In the genomic region with DNA sequence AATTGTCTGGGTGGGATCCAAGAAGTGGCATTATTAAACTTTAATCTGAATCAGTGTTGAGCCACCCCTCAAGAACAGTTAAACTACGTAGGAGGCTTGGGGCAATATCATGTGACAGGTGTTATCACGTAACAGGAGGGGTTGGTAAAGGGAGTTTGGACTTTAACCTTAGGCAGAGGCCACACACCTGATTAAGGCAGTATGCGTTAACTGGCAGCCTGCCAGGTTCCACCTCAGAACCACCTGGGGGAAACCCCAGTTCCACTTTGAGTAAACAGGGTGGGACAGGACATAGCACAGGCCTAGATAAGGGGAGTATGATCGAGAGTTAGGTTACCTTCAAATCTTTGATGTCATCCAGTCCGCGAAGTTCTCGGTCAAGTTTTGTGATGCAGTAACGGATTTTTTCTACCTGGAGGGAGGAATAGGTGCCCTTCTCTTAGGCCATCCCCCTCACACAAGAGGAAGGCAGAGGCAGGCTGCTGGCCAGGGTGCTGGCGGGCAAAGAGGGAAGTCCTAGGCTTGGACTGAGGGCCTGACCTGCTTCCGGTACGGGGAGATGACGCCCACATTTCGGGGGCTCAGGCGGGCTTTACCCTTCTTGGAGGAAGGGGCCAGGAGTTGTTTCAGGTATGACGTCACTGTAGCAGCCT, we compare ENCODE assay signal across 11 mouse cellular contexts. TPM values are rescaled to one million over a fixed set of nuclear protein-coding genes. Genes with fewer than 3 reads are reported as not detected.
DNase-seq lines count a peak whose midpoint lies in the region; ATAC-seq and TF ChIP-seq lines count a peak whose summit lies in the region.
"Had no signal": no experiment of that assay in that cellular context is flagged by ENCODE, and none has a peak within 500 bp of the region (broad histone marks: within the 10 kb centered on the region; RNA-seq: fewer than 3 reads in every experiment).

No protein-coding gene starts in this region.

- DNase-seq in CD4-positive, CD25-positive, alpha-beta regulatory T cell, adult 2 months (ENCODE audit: low read depth, low spot score) = peak; percentile 78
- DNase-seq in ES-CJ7 (ENCODE audit: low read depth, low spot score) = peak; percentile 55
- peak; percentile 84 for DNase-seq in liver, postnatal 0 days
- DNase-seq in right cerebral cortex, postnatal 4 days = no peak
- no peak for DNase-seq in cerebellum, adult 11-12 months
- DNase-seq in embryo, embryonic 9.5 days (ENCODE audit: extremely low spot score) = no peak

- peaks cover 52% of the 10 kb centered on the region for H3K4me1 ChIP-seq in kidney, embryonic 15.5 days
- peaks cover 28% of the 10 kb centered on the region for H3K4me1 ChIP-seq in liver, postnatal 0 days (ENCODE audit: insufficient read depth)
- peaks cover 5% of the 10 kb centered on the region for H3K4me1 ChIP-seq in hindbrain, embryonic 16.5 days (ENCODE audit: control insufficient read depth, insufficient read depth, low read depth, low read length)

- TF ChIP-seq EP300 in liver, postnatal 0 days (IDR thresholded peaks at IDR 0.05; ENCODE audit: low read depth) = peak; percentile 74; the same call in 1 of the 2 replicates

- H3K4me3 ChIP-seq in kidney, embryonic 15.5 days (replicated peaks) = no peak overlapping the region
- H3K4me3 ChIP-seq in liver, postnatal 0 days (ENCODE audit: low read depth, low read length) = no peak overlapping the region
- no peak overlapping the region for H3K4me3 ChIP-seq in hindbrain, embryonic 16.5 days (ENCODE audit: low read length)

- no peak for TF ChIP-seq CTCF in liver, postnatal 0 days (IDR thresholded peaks at IDR 0.05; ENCODE audit: low read depth)

- H3K27ac ChIP-seq in kidney, embryonic 15.5 days = peak overlapping the region; percentile 91; the same call in 1 of the 2 replicates
- peak overlapping the region; percentile 75 for H3K27ac ChIP-seq in liver, postnatal 0 days (ENCODE audit: low read depth)
- no peak overlapping the region for H3K27ac ChIP-seq in hindbrain, embryonic 16.5 days (ENCODE audit: low read depth, low read length)
- H3K27ac ChIP-seq: macrophage had no signal

- no peaks in the 10 kb centered on the region for H3K27me3 ChIP-seq in kidney, embryonic 15.5 days
- H3K27me3 ChIP-seq in liver, postnatal 0 days (ENCODE audit: insufficient read depth, low read length) = no peaks in the 10 kb centered on the region
- H3K27me3 ChIP-seq in hindbrain, embryonic 16.5 days (replicated peaks; ENCODE audit: control insufficient read depth, insufficient read depth, low read length) = no peaks in the 10 kb centered on the region
- H3K27me3 ChIP-seq: Patski had no signal

- H3K9ac ChIP-seq in kidney, embryonic 15.5 days = no peak overlapping the region
- no peak overlapping the region for H3K9ac ChIP-seq in liver, postnatal 0 days (replicated peaks)
- H3K9ac ChIP-seq in hindbrain, embryonic 16.5 days (ENCODE audit: low read depth, low read length) = no peak overlapping the region

- no peaks in the 10 kb centered on the region for H3K9me3 ChIP-seq in kidney, embryonic 15.5 days (replicated peaks)
- H3K9me3 ChIP-seq in liver, postnatal 0 days (ENCODE audit: low read length) = no peaks in the 10 kb centered on the region
- no peaks in the 10 kb centered on the region for H3K9me3 ChIP-seq in hindbrain, embryonic 16.5 days (ENCODE audit: control insufficient read depth, low read length)

- peaks cover 81% of the 10 kb centered on the region for H3K36me3 ChIP-seq in kidney, embryonic 15.5 days
- H3K36me3 ChIP-seq in liver, postnatal 0 days (replicated peaks; ENCODE audit: insufficient read depth, low read length) = peaks cover 62% of the 10 kb centered on the region
- H3K36me3 ChIP-seq in hindbrain, embryonic 16.5 days (ENCODE audit: control insufficient read depth, insufficient read depth, low read length) = peaks cover 5% of the 10 kb centered on the region; the same call in 1 of the 2 replicates

- no peak for ATAC-seq in kidney, embryonic 15.5 days (replicated peaks; ENCODE audit: low FRiP score)
- ATAC-seq in liver, postnatal 0 days = peak; percentile 83
- ATAC-seq in hindbrain, embryonic 16.5 days = no peak
- ATAC-seq: Patski had no signal

- H3K4me2 ChIP-seq in kidney, embryonic 15.5 days = no peak overlapping the region
- no peak overlapping the region for H3K4me2 ChIP-seq in liver, postnatal 0 days (ENCODE audit: low read depth, low read length)
- H3K4me2 ChIP-seq in hindbrain, embryonic 16.5 days (ENCODE audit: low read length) = no peak overlapping the region

- 75% methylated on average over 15 of the region's 15 CpGs for WGBS in kidney, embryonic 15.5 days
- 62% methylated on average over 15 of the region's 15 CpGs for WGBS in liver, postnatal 0 days (ENCODE audit: insufficient replicate concordance)
- WGBS in hindbrain, embryonic 16.5 days = 85% methylated on average over 15 of the region's 15 CpGs

RNA-seq across cellular contexts. Expression of a gene that starts 8.4 kb away (rescaled TPM):
- 131 and 135 TPM in 2 replicates for polyA plus RNA-seq in kidney, embryonic 15.5 days (2015; fragmentation: Nextera tagmentation; extraction: Ambion mirVana)
- 37.0 and 38.1 TPM in 2 replicates for polyA plus RNA-seq in liver, postnatal 0 days (2015; fragmentation: Nextera tagmentation; extraction: Ambion mirVana)
- polyA plus RNA-seq in hindbrain, embryonic 16.5 days (2015; fragmentation: Nextera tagmentation; extraction: Ambion mirVana) = 65.1 and 67.0 TPM in 2 replicates

RNA-seq across cellular contexts. Expression of a gene that starts 14.9 kb away (rescaled TPM):
- 0.06 and 0.10 TPM in 2 replicates for polyA plus RNA-seq in kidney, embryonic 15.5 days (2015; fragmentation: Nextera tagmentation; extraction: Ambion mirVana)
- 0.02 TPM in 1 of 2 replicates, not detected in the other for polyA plus RNA-seq in liver, postnatal 0 days (2015; fragmentation: Nextera tagmentation; extraction: Ambion mirVana)
- polyA plus RNA-seq in hindbrain, embryonic 16.5 days (2015; fragmentation: Nextera tagmentation; extraction: Ambion mirVana) = 0.05 and 0.10 TPM in 2 replicates
- polyA plus RNA-seq: macrophage; neural tube, embryonic 14.5 days had no signal

RNA-seq across cellular contexts. Expression of a gene that starts 15.7 kb away (rescaled TPM):
- polyA plus RNA-seq in kidney, embryonic 15.5 days (2015; fragmentation: Nextera tagmentation; extraction: Ambion mirVana) = 6.5 and 6.9 TPM in 2 replicates
- 0.30 and 0.31 TPM in 2 replicates for polyA plus RNA-seq in liver, postnatal 0 days (2015; fragmentation: Nextera tagmentation; extraction: Ambion mirVana)
- 0.89 and 2.5 TPM in 2 replicates for polyA plus RNA-seq in hindbrain, embryonic 16.5 days (2015; fragmentation: Nextera tagmentation; extraction: Ambion mirVana)

RNA-seq across cellular contexts. Expression of a gene that starts 21.8 kb away (rescaled TPM):
- polyA plus RNA-seq in kidney, embryonic 15.5 days (2015; fragmentation: Nextera tagmentation; extraction: Ambion mirVana) = 62.9 and 66.5 TPM in 2 replicates
- 36.1 and 37.3 TPM in 2 replicates for polyA plus RNA-seq in liver, postnatal 0 days (2015; fragmentation: Nextera tagmentation; extraction: Ambion mirVana)
- 9.1 and 12.4 TPM in 2 replicates for polyA plus RNA-seq in hindbrain, embryonic 16.5 days (2015; fragmentation: Nextera tagmentation; extraction: Ambion mirVana)

Comparison
In these comparisons a context has a peak if more than half of its experiments do, and no peak if none do; other contexts are left out.
1. DNase-seq: peak in CD4-positive, CD25-positive, alpha-beta regulatory T cell, adult 2 months (single experiment), ES-CJ7 (single experiment) and liver, postnatal 0 days (single experiment); none in right cerebral cortex, postnatal 4 days (single experiment), cerebellum, adult 11-12 months (single experiment) and embryo, embryonic 9.5 days (single experiment).